Mouse (Mus musculus) fibroblast of lung, adult 2 months (primary cell): Measurements from ENCODE around the gene Dnttip1.
"Not testable (repeated sequence)": the region's sequence is repeated elsewhere in the genome, so short reads cannot be mapped to it uniquely, and the experiment has no call there.

Source experiments
- DNase-seq: peaks from one replicate; pipeline ENCODE4 v3.0.0-alpha.2; 2011; ENCODE audit warnings: low read depth

The Dnttip1 gene

GRCm38 (mm10) chr2:164745843-164746479 is at the start of gene Dnttip1, which contains the start of gene Wfdc3:
Dnttip1 (plus strand) TSS chr2:164745983.
Wfdc3 (minus strand) TSS chr2:164745931.
- no peak for DNase-seq

DNA sequence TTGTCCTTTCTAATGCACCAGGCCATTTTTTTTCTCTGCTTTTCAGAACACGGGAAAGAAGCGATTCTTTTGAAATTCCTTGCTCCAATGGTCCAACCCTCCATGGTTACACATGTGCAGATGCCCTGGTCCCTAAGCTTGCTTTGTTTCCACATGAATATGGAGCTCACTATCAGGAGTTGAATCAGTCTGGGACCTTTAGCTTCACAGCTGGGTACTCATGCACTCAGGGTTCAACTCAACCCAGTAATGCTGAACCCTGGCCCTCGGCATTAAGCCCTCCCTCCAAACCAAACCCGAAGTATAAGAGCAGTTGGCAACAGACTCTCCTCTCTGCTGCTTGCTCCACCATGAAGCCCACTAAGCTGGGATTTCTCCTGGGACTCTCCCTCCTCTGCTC is 47.6 kb upstream of the Dnttip1 start, which contains the start of gene Spint4:
Gene Spint4 (plus strand): TSS at position 301 of the 400 bp plus-strand sequence.
- DNase-seq, result no peak

GRCm38 (mm10) chr2:164700959-164701358 is 44.8 kb upstream of the Dnttip1 start:
- no peak for DNase-seq

GRCm38 (mm10) chr2:164701761-164702160 is 44.0 kb upstream of the Dnttip1 start:
- peak; percentile 36 for DNase-seq

GRCm38 (mm10) chr2:164704235-164704634 is 41.5 kb upstream of the Dnttip1 start:
- DNase-seq, result no peak

- no peak for DNase-seq
These were observed 40.5 kb upstream of the Dnttip1 start for GRCm38 (mm10) chr2:164705328-164705727.

DNA sequence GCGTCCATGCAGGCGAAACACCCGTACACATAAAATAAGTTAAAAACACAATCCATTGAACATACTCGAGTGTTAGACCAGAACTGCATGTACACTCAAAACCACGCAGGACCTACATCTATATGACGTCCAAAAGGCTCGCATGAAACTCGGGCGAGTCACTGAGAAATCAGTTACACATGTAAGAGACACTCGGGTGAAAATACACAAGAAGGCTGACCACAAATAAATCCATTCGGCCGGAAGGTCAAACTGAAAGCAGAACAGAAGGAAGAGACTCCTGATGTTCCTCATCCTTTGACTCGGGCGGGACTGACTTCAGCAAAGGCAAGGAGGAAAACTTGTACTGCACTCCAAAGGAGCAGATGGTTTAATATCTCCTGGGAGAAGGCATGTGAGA is 39.8 kb upstream of the Dnttip1 start:
- no peak for DNase-seq

DNA sequence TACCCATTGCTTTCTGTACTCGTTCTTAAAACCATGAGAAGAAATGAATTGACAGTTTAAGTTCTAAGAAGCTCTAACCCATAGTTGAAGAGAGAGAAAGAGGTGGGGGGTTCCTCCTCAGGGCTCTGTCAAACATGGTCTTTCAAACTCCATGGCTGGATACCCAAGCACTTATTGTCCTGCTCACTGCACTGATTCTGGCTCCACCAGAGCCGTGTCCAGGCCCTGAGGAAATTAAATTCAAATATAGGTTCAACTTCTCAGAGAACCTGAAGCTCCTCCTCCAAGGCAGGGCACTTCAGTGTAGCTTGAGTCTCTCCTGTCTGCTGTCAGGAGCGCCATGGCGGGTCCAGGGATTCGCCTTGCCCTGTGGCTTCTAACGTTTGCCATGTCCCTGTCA is 30.8 kb upstream of the Dnttip1 start, which contains the start of gene Spint5:
Gene Spint5 (plus strand): TSS at position 301 of the 400 bp plus-strand sequence.
- no peak for DNase-seq

- DNase-seq, result not testable (repeated sequence)
These were observed 29.5 kb upstream of the Dnttip1 start for GRCm38 (mm10) chr2:164716194-164716786.

DNA sequence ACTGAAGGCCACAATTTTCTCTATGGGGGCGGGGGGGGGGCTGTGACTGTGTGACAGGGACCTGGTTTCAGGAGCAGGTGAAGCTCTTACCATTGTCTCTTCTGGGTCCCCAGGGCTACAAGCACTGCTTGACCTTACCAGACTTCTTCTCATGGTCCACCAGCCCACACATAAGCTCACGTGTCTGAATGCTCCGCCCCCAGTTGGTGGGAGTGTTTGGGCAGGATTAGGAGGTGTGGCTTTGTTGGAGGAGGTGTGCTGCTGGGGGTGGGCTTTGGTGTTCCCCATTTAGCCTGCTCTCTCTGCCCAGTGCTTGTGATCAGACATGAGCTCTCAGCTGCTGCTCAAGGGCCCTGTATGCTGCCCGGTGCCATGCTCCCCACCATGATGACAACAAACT is 22.5 kb upstream of the Dnttip1 start:
- DNase-seq, result no peak

DNA sequence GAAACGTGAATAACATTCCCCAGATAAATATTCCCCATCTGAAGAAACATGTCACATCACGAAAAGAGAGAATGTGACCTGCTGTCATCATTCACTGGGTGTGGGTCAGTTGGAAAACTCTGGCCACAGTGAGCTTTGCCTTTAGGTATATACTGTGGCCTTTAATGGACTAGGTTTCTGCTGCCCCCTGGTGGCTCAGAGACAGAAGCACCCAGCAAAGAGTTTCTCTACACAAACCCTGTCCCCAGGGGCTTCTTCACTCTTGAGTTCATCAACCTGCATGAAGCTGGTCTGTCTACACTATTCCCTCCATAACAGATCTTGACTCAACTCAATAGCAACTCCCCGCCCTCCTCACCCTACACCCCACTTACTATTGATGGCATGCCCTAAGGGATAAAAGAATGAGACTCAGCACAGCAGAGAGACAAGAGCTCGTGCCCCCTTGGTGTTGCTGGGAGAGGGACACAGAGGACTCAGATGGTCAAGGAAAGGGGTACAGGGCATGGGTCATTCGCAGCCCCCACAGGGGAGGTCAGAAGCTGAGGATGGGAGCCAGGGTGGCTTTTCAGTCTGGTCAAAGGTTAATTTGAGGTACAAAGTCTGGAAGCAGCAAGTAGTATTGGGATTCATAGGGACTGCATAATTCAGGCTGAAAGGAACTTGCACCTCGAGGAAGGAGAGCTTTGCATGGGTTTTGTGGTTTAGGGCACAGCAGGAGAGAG is 19.7 kb upstream of the Dnttip1 start:
- no peak for DNase-seq

GRCm38 (mm10) chr2:164731719-164732118 is 14.1 kb upstream of the Dnttip1 start:
- DNase-seq, result no peak

DNA sequence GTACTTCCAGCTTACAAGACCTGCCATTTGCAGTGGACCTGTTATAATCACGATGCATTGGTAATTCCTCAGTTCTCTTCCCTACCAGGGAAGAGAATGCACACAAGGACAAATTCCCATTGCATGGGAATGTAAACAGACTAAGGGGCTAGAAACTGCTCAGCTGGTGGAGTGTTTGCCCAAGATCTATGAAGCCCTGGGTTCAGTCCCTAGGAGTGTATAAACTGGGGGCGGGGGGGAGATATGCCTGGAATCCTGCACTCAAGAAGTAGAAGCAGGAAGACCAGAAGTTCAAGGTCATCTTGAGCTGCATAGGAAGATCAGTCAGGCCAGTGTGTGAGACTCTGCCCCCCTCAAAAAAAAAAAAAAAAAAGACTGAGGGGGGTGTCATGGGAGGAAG is 12.5 kb upstream of the Dnttip1 start:
- DNase-seq, result no peak

GRCm38 (mm10) chr2:164734839-164735238 is 10.9 kb upstream of the Dnttip1 start:
- DNase-seq, result no peak

- DNase-seq, result no peak
These were observed 10.3 kb upstream of the Dnttip1 start for GRCm38 (mm10) chr2:164735446-164735845.

DNA sequence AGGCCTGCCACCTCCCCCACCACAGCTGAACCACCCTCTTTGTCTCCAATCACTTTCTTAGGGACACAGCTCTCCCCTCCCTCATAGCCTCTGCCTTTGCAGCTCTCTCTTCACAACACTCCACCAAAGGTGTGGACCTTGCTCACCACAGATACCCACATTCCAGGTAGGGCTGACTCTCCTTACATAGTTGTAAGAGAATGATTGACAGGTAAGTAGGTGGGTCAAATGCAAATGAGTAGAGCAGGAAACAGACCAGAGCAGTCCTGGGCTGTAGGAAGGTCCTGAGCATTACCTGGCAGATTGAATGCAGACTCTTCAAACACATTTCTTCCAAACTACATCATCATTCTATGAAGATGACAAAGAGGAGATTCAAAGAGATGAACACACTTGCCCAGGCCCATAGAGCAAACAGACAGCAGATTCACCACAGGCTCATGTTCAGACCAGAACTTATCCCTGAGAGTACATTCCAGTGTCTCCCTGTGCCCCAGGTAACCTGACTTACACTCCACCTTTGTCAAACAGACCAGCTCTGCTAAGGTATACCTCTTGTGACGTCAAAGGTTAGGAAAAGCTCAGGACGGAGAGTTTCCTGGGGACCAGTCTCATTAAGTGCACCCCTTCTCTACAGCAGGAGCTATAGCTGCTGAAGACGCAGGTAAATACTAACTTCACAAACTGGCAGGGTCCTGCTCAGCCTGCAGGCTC is 8.2 kb upstream of the Dnttip1 start:
- no peak for DNase-seq

DNA sequence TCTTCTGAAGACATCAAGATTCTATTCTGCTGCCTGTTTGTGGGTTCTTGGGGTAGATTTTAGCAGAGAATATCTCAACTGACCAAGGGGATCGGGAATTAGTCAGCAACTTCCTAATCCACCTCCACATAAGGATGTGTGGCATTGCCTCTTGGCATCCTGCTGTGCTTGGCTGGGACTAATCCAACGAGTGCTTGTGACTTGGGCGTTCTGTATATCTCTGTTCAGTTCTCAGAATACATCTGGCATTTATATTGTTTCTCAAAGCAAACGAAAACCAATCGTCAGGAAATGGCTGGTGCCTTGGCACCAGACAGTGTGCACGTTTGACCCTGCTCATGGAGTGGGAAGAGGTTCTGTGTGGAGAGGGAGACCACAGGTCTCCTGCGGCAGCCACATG is 5.9 kb upstream of the Dnttip1 start:
- DNase-seq, result peak; percentile 87

DNA sequence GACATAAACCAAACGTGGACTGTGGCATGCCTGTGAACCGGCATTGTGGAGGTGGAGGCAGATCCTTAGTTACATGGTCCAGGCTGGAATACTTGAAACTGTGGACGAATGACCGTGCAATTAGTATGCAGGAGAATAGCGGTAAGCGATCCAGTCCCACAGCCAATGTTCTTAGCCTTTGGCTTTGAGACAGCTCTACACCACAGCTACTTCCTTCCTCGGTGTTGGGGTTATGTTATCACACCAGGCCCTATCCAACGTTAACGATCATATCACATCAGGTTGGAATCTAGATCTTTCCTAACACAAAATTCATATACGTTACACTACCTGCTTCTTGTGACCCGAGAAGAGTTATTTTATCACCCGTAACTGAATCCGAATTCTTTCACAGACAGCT is 796 bp upstream of the Dnttip1 start:
- no peak for DNase-seq

DNA sequence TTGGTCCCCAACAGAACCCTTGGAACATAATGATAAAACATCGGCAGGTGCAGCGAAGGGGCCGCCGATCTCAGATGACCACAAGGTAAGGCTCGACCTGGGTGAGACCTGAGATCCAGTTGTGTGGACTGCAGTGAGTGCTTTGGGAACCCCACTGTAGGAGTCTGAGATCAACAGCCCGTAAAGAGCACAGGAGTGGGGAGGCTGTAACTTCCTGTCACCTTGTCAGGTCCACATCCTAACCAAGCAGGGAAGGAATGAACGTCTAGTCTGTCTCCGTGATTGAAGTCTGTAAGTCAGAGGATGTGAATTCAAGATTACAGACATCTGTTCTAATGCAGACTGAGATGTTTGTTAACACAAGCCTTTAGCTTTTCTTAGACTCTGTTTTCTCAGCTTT is 910 bp downstream of the Dnttip1 start:
- DNase-seq, result no peak

DNA sequence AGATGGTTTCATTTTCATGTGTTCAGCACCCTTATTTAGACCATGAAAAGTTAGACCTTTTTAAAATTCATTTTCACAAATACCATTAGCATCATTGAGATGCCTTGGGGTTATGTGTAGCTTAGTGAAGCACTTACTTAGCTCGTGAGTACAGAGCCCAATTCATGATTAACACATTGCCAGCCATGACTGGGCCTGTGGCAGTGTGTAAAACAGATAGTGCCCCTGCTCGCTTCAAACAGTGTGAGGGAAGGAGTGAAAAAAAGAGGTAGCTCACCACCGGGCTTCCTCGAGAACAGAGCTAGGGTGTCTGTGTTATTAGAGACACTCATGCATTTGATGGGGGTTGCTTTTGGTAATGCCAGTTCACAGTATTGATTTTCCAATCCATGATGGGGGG is 2.4 kb downstream of the Dnttip1 start:
- DNase-seq, result no peak

DNA sequence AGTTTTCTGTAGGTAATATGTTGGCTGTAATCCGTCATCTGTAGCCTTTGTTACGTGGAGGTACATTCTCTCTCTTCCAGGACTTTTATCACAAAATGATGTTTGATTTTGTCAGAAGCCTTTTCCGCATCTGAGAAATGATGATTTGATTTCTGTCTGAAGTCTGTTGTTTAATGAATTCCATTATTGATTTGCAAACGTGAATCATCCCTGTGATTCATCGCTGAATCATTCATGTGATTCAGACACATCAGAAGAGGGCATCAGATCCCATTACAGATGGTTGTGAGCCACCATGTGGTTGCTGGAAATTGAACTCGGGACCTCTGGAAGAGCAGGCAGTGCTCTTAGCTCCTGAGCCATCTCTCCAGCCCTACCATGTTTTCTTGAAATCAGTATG is 3.2 kb downstream of the Dnttip1 start:
- no peak for DNase-seq

DNA sequence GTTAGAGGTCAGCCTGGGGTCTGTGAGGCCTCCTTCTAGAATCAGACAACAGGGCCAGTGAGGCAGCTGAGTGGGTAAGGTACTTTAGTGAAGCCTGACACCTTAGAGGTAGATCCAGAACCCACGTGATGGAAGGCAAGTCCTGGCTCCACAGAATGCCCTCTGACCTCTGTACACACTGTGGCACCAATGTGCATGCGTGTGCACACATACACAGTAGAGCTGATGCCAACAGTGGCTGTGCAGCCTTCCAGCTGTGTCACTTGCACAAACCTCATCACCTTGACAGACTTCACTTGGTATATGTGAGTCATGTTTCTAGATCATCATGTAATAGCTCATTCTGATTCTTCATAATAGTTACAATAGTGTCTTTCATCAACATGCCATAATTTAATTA is 6.7 kb downstream of the Dnttip1 start:
- DNase-seq, result no peak

DNA sequence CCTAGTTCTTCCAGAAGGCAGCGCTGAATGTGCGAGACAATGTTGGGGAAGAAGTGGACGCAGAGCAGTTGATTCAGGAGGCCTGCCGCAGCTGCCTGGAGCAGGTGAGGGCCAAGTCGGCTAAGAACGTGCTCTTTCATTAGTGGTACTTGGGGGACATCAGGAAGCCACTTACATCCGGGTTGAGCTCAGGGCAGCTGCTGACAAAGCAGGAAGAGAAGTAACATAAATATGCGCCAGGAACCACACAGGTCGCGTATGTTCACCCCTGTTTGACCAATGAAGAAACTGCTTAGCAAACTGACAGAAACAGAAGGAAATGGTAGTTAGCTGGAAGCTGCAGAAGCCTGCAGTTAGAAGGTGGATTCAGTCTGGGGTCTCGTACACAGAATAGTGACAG is 8.3 kb downstream of the Dnttip1 start:
- no peak for DNase-seq
